Mouse (Mus musculus): Measurements from ENCODE around the gene Ctnna2. TPM values are rescaled to one million over a fixed set of nuclear protein-coding genes. Genes with fewer than 3 reads are reported as not detected.

The Ctnna2 gene
- polyA plus RNA-seq, 2 experiments from 2014 or later: 0.13 TPM; not detected in 1

DNA sequence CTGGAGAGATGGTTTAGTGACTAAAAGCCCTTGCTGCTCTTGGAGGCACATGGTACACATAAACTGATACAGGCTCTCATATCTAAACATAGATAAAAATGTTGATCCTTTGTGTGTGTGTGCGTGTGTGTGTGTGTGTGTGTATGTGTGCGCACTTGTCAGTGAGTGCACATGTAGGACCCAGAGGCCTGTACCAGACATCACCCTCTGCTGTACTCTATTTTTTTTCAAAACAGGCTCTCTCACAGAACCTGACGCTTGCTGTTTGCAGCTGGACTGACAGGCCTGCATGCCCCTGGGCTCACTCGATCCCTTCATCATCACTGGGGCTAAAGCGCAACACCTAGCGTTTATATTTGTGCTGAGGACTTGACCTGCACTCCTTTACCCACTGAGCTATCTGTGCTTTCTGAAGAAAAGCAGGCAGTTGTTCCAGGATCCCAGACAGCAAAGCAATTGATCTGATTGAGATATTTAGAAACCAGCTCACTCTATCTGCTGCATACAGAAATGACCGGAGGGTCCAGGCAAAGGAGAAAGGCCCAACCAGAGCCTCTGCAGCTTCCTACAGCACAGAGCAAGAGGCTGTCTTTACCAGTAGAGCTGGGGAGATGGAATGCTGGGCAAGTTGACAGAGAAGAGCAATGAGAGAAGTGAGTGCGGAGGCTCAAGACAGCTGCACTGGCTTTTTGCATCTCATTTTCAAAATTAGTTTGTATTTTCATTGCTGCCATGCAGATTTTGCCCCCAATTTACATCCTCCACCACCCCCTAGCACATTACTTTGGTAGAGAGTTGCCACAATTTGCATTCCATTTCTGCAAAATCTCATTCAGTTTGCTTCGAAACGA lies 870.2 kb downstream of the Ctnna2 start:
- ATAC-seq: no peak

- no peak for ATAC-seq
Measured at GRCm38 (mm10) chr6:77101047-77101446, 878.5 kb downstream of the Ctnna2 start.

DNA sequence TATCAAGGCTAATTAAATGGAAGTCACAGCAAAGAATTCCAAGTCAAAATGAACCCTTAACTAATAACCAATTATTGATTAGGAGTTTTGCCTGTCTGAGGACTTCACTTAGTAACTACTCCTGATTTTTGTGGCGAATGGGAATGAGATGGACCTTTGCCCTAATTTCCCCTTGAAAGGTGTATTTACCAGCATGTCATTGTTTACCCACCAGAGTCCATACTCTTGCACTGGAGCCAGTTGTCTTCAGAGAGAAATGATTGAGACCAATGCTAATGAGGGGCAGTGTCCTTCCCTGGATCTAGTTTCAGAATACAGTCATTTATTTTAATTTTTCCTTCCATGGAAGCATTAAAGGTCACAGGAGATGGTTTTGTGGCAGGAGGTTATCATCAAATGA lies 881.0 kb downstream of the Ctnna2 start:
- no peak for ATAC-seq

GRCm38 (mm10) chr6:77075396-77076376 lies 903.8 kb downstream of the Ctnna2 start:
- no peak for ATAC-seq

DNA sequence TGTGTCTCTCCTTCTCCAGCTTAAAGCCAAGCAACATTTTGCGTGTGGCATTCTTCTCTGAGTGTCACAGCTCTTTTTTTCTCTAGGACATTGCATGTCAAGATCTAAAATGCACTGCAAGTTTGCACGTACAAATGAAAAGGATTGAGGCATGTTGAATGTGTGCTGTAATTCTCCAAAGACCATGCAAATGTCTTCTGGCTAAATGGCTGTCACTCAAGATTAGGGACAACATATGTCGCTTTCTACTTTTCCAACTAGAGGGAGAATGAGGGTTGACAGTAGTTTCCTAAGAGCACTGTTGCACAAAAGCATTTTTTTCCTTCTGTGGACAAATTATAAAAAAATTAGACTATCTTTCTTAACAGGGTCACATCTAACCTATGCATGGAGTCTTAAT lies 909.9 kb downstream of the Ctnna2 start:
- no peak for ATAC-seq

DNA sequence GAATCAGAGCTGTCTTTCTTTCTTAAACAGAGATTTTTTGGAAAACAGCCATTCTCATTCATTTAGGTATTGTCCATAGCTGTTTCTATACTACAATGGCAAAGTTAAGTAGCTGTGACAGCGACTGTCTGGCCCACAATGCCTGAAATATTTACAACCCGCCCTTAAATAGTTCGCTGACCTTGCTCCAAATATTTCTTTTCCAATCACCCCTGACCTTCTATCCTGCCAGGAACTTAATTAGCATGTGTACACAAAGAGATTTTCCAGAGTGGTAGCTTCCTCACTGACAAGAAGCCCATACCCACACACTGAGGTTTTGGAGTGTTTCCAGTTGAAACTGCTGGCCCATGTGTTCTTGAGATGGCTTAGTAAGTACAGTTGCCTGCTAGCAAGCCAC lies 928.8 kb downstream of the Ctnna2 start:
- no peak for ATAC-seq

GRCm38 (mm10) chr6:77050193-77050592 lies 929.3 kb downstream of the Ctnna2 start:
- ATAC-seq: no peak

GRCm38 (mm10) chr6:77047568-77047967 lies 931.9 kb downstream of the Ctnna2 start:
- no peak for ATAC-seq

GRCm38 (mm10) chr6:77025066-77025465 lies 954.4 kb downstream of the Ctnna2 start:
- ATAC-seq: no peak

- no peak for ATAC-seq
Measured at GRCm38 (mm10) chr6:77013194-77013593, 966.3 kb downstream of the Ctnna2 start.

DNA sequence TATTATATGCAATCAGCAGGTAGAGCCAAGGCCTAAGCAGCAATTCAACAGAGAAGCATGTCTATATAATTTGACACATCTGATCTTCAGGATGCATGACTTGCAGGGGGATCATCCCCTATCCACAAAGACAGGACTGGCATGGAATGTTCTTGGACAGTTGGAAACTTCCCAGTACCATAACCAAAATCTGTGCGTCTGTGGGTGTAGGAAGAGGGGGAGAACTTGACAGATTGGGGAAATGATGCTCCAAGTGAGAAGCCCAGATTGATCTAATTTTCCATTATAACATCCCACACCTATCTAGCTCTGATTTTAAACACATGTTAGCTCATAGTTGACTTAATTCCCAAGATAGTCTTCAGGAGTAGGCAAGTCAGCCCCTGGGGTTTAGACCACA lies 968.5 kb downstream of the Ctnna2 start:
- ATAC-seq: no peak

DNA sequence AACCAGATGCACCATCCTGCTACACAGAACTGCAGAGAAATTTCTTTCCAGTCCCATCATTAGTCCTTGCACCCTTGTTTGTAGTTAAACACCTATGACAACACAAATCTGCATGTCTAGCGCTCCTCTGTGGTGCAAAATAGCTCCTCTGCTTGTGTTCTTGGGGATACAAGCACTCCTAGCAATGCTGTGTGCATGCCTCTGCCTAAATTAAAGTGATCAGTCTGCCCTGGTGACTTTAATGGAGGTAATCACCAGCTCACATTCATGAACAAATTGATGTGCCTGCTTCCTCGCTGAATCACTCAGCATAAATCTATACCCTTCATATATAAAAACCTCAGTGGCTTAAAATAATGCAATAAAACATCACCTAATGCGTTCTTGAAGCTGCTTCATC lies 987.4 kb downstream of the Ctnna2 start:
- no peak for ATAC-seq

DNA sequence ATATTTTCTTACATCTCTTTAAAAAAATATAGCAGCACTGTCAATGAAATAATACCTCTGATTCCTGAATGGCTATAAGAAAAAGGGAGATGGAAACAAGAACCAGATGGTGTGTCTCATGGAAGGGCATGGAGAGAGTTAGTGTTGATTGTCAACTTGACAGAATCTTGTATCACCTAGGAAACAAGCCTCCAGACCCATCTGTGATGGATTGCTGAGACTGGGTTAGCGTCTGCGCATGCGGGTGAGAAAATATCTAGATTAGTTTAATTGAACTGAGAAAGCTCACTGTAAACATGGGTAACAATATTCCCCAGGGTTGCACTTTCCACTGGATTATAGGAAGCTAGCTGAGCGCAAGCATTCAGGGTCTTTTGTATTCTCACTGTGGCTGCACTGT lies 994.7 kb downstream of the Ctnna2 start:
- no peak for ATAC-seq

DNA sequence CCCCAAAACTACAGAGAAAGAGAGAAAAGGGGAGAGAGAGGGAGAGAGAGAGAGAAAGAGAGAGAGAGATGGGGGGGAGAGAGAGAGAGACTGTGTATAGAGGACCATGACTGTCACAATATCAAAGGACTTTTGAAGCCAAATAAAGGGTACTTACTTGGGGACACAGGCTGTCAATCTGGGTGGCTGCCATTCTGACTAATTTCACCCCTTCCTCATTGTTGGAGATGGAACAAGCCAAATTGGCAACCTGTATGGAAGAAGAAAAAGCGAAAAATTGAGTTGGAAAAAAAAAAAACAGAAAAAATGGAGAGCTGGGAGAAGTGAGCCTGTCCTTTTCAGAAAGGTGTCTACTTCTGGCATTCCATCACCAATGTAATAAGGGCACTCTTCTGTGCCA lies 997.8 kb downstream of the Ctnna2 start:
- ATAC-seq: no peak

- no peak for ATAC-seq
Measured at GRCm38 (mm10) chr6:76979247-76979850, 1000.1 kb downstream of the Ctnna2 start.

GRCm38 (mm10) chr6:76977817-76978216 lies 1001.7 kb downstream of the Ctnna2 start:
- ATAC-seq: no peak

- ATAC-seq: no peak
Measured at GRCm38 (mm10) chr6:76974297-76974696, 1005.2 kb downstream of the Ctnna2 start.

DNA sequence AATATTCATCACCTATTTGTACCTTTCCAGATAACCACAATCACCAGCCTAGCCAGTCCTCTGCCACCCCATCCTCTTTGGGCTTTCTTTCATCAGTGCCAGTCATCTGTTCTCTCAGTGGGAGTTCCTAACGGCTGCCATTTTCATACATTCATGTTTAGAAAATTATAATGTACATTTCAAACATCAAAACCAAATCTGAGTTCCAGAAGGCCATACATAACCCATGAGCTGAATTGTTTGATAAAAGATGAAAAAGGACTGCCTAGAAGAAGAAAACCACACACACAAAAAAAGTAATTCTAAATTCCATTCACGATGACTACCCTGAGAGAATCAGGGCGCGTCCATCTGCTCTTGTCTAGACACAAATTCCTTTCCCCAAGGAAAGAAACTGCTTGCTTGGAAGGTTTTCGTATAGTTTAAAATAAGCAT lies 1014.5 kb downstream of the Ctnna2 start:
- no peak for ATAC-seq

GRCm38 (mm10) chr6:76908086-76908485 lies 1071.4 kb downstream of the Ctnna2 start:
- ATAC-seq: no peak

DNA sequence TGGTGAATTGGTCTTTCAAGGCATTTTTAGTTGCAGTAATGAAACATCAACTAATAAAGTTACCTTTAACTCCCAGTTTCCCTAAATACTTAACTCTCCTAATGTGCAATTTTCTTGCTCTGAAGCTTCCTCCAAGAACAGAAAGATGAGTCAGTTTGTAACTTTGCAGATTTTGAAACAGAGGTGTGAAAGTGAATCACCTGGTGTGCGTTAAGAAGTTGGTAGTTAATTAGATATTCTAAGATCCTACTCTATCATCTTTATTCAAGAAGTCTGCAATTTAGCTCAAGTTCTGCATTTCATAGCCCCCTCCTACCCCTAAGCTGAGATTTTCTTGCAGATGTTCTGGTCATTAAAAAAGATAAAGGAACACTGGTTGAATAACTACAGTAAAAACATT lies 1082.3 kb downstream of the Ctnna2 start:
- ATAC-seq: no peak
